ENCODE assay signal across 23 mouse cellular contexts in the genomic region with DNA sequence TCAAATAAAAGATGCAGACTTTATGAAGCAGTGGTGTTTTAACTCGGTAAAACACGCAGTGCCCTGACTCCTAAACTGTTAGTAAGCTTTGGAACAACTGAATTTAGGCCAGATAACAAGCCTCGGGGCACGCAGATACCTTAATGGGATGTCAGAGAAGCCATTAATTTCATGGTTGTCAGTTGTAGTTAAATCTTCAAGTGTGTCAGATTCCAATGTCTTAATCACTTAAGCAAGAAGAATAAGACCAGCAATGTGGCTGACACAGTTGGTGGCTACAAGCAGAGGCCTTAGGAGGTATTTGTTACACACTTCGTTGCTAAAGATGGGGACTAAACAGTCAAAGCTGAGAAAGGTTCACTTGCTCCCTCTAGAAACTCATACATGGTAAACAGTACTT.
A peak's percentile ranks its signal among the peaks of the same experiment; 100 is the strongest.
DNase-seq lines count a peak whose midpoint lies in the region; ATAC-seq and TF ChIP-seq lines count a peak whose summit lies in the region.
"Had no signal": no experiment of that assay in that cellular context is flagged by ENCODE, and none has a peak within 500 bp of the region (broad histone marks: within the 10 kb centered on the region; RNA-seq: fewer than 3 reads in every experiment).

No protein-coding gene starts in this region.

- H3K27ac ChIP-seq in embryonic facial prominence, embryonic 11.5 days (replicated peaks; ENCODE audit: low read depth, low read length): no peak overlapping the region
- H3K27ac ChIP-seq in embryonic facial prominence, embryonic 10.5 days (replicated peaks): no peak overlapping the region
- no peak overlapping the region for H3K27ac ChIP-seq in midbrain, embryonic 15.5 days
- H3K27ac ChIP-seq: embryonic facial prominence, embryonic 15.5 days; forebrain, embryonic 15.5 days; heart, embryonic 10.5 days; hindbrain, embryonic 12.5 days had no signal

- DNase-seq in embryonic facial prominence, embryonic 11.5 days (ENCODE audit: low spot score): peak; percentile 43
- DNase-seq in embryonic facial prominence, embryonic 10.5 days (ENCODE audit: low spot score): no peak
- DNase-seq in Patski (ENCODE audit: low read depth, low spot score): no peak
- peak; percentile 85 for DNase-seq in retina, postnatal 1 day
- DNase-seq in gastrocnemius, postnatal 4 days (ENCODE audit: low spot score in 2 of 2): no peak
- no peak for DNase-seq in urinary bladder, adult 18-20 months (ENCODE audit: low spot score in 2 of 2)
- DNase-seq: adrenal gland, adult 8-10 months; adrenal gland, postnatal 36 days; cerebellum, adult 11 months; cerebellum, adult 8-10 months; cerebellum, postnatal 14 days; gastrocnemius, postnatal 36 days; heart, adult 18-20 months; heart, postnatal 4 days had no signal

- H3K27me3 ChIP-seq in embryonic facial prominence, embryonic 11.5 days (ENCODE audit: control insufficient read depth, insufficient read depth, low read length): no peaks in the 10 kb centered on the region
- H3K27me3 ChIP-seq in embryonic facial prominence, embryonic 10.5 days (replicated peaks; ENCODE audit: low read depth, poor library complexity, severe bottlenecking): no peaks in the 10 kb centered on the region
- H3K27me3 ChIP-seq in Patski: no peaks in the 10 kb centered on the region
- no peaks in the 10 kb centered on the region; the same call in 1 of the 2 replicates for H3K27me3 ChIP-seq in midbrain, embryonic 15.5 days (replicated peaks)
- H3K27me3 ChIP-seq: CH12.LX; embryonic facial prominence, embryonic 15.5 days; forebrain, embryonic 15.5 days; hindbrain, embryonic 12.5 days had no signal

- H3K4me2 ChIP-seq in embryonic facial prominence, embryonic 11.5 days (ENCODE audit: low read depth, low read length): no peak overlapping the region
- H3K4me2 ChIP-seq in midbrain, embryonic 15.5 days: no peak overlapping the region
- H3K4me2 ChIP-seq: embryonic facial prominence, embryonic 15.5 days; forebrain, embryonic 15.5 days; hindbrain, embryonic 12.5 days had no signal

- no peak for ATAC-seq in embryonic facial prominence, embryonic 11.5 days (replicated peaks; ENCODE audit: insufficient number of reproducible peaks, low FRiP score, low TSS enrichment, low read depth)
- peak; percentile 69 for ATAC-seq in Patski
- ATAC-seq in midbrain, embryonic 15.5 days (replicated peaks): peak; percentile 56; the same call in 1 of the 2 replicates
- ATAC-seq: forebrain, embryonic 15.5 days; hindbrain, embryonic 16.5 days; inflammation-experienced regulatory T-cells, adult 6 months had no signal

- POLR2A ChIA-PET in Patski (lab: Charles Lee): interaction anchor here (0.6 to 2.1 kb wide), 2 partner anchors 19 to 38 kb away, joined by 3 to 4 read pairs; no protein-coding TSS in a partner anchor

- H3K4me1 ChIP-seq in embryonic facial prominence, embryonic 11.5 days (ENCODE audit: control insufficient read depth, insufficient read depth, low read length): no peaks in the 10 kb centered on the region
- H3K4me1 ChIP-seq in embryonic facial prominence, embryonic 10.5 days: peaks cover 14% of the 10 kb centered on the region
- H3K4me1 ChIP-seq in midbrain, embryonic 15.5 days: no peaks in the 10 kb centered on the region
- H3K4me1 ChIP-seq: embryonic facial prominence, embryonic 15.5 days; forebrain, embryonic 15.5 days; hindbrain, embryonic 12.5 days had no signal

- H3K9me3 ChIP-seq in embryonic facial prominence, embryonic 11.5 days (replicated peaks; ENCODE audit: control insufficient read depth, low read length): no peaks in the 10 kb centered on the region
- no peaks in the 10 kb centered on the region for H3K9me3 ChIP-seq in embryonic facial prominence, embryonic 10.5 days
- H3K9me3 ChIP-seq in midbrain, embryonic 15.5 days: no peaks in the 10 kb centered on the region
- H3K9me3 ChIP-seq: embryonic facial prominence, embryonic 15.5 days; forebrain, embryonic 15.5 days; heart, embryonic 10.5 days; hindbrain, embryonic 12.5 days had no signal

- H3K4me3 ChIP-seq in embryonic facial prominence, embryonic 11.5 days (ENCODE audit: low read depth, low read length): no peak overlapping the region
- H3K4me3 ChIP-seq in embryonic facial prominence, embryonic 10.5 days: no peak overlapping the region
- H3K4me3 ChIP-seq in midbrain, embryonic 15.5 days: no peak overlapping the region
- H3K4me3 ChIP-seq: embryonic facial prominence, embryonic 15.5 days; erythroblast, embryonic 14.5 days; forebrain, embryonic 15.5 days; heart, embryonic 10.5 days; hindbrain, embryonic 12.5 days had no signal

- WGBS in embryonic facial prominence, embryonic 11.5 days: 36% methylated on average over 5 of the region's 5 CpGs
- 42% methylated on average over 5 of the region's 5 CpGs for WGBS in embryonic facial prominence, embryonic 10.5 days
- WGBS in midbrain, embryonic 15.5 days: 34% methylated on average over 5 of the region's 5 CpGs

- CTCF ChIA-PET in Patski (lab: Charles Lee): interaction anchor here (0.7 to 0.9 kb wide), 2 partner anchors 45 to 49 kb away, joined by 3 read pairs; no protein-coding TSS in a partner anchor

- no peak overlapping the region for H3K9ac ChIP-seq in embryonic facial prominence, embryonic 11.5 days (replicated peaks; ENCODE audit: low read length)
- no peak overlapping the region for H3K9ac ChIP-seq in midbrain, embryonic 15.5 days
- H3K9ac ChIP-seq: embryonic facial prominence, embryonic 15.5 days; forebrain, embryonic 15.5 days; hindbrain, embryonic 12.5 days had no signal

- no peak for TF ChIP-seq CTCF in Patski (IDR thresholded peaks at IDR 0.05)

- in situ Hi-C loops in Patski (cut with MboI; ENCODE audit: low pct_unique_long_range_greater_than_20kb): no loop called here

- H3K36me3 ChIP-seq in embryonic facial prominence, embryonic 11.5 days (replicated peaks; ENCODE audit: control insufficient read depth, insufficient read depth, low read depth, low read length): no peaks in the 10 kb centered on the region
- no peaks in the 10 kb centered on the region for H3K36me3 ChIP-seq in embryonic facial prominence, embryonic 10.5 days (replicated peaks)
- no peaks in the 10 kb centered on the region for H3K36me3 ChIP-seq in midbrain, embryonic 15.5 days (replicated peaks)
- H3K36me3 ChIP-seq: embryonic facial prominence, embryonic 15.5 days; forebrain, embryonic 15.5 days; heart, embryonic 10.5 days; hindbrain, embryonic 12.5 days had no signal

Comparison
In these comparisons a context has a peak if more than half of its experiments do, and no peak if none do; other contexts are left out.
1. DNase-seq: peak in embryonic facial prominence, embryonic 11.5 days (single experiment) and retina, postnatal 1 day (single experiment); none in embryonic facial prominence, embryonic 10.5 days (single experiment), Patski (single experiment), gastrocnemius, postnatal 4 days (0 of 2) and urinary bladder, adult 18-20 months (0 of 2).